Mouse (Mus musculus): Measurements from ENCODE around the gene Ccdc171. TPM values are rescaled to one million over a fixed set of nuclear protein-coding genes. Genes with fewer than 3 reads are reported as not detected.
A peak's percentile ranks its signal among the peaks of the same experiment; 100 is the strongest.

Gene Ccdc171
- polyA plus RNA-seq, 1 experiment from 2014 or later = 3.4 TPM

GRCm38 (mm10) chr4:83829718-83830459 lies 304.5 kb downstream of the Ccdc171 start:
- Histone ChIP-seq H3K9me3 (no peaks in the 10 kb centered on the region), H3K4me2 (no peak overlapping the region), H3K4me3 (no peak overlapping the region), H3K9ac (no peak overlapping the region), H3K27me3 (no peaks in the 10 kb centered on the region), H3K4me1 (peaks cover 5% of the 10 kb centered on the region; the same call in 1 of the 2 replicates), H3K27ac (no peak overlapping the region), H3K36me3 (no peaks in the 10 kb centered on the region)
- no peak for ATAC-seq (ENCODE audit: insufficient number of reproducible peaks, low FRiP score, low TSS enrichment, low read depth)
- WGBS = 73% methylated on average over 4 of the region's 4 CpGs

- Histone ChIP-seq H3K4me3 (no peak overlapping the region), H3K36me3 (no peaks in the 10 kb centered on the region), H3K9me3 (no peaks in the 10 kb centered on the region), H3K27me3 (no peaks in the 10 kb centered on the region), H3K9ac (no peak overlapping the region), H3K27ac (peak overlapping the region; percentile 54; the same call in 1 of the 2 replicates), H3K4me2 (peak overlapping the region; percentile 27), H3K4me1 (peaks cover 5% of the 10 kb centered on the region; the same call in 1 of the 2 replicates)
- WGBS = 16% methylated on average over 13 of the region's 13 CpGs
- ATAC-seq (ENCODE audit: insufficient number of reproducible peaks, low FRiP score, low TSS enrichment, low read depth) = peak; percentile 82
Observed at GRCm38 (mm10) chr4:83830891-83831880, 305.8 kb downstream of the Ccdc171 start.

- Histone ChIP-seq H3K36me3 (no peaks in the 10 kb centered on the region), H3K4me1 (no peaks in the 10 kb centered on the region), H3K27me3 (no peaks in the 10 kb centered on the region), H3K4me3 (no peak overlapping the region), H3K4me2 (no peak overlapping the region), H3K9ac (no peak overlapping the region), H3K27ac (no peak overlapping the region), H3K9me3 (no peaks in the 10 kb centered on the region)
- 50% methylated on average over 2 of the region's 2 CpGs for WGBS
- ATAC-seq (ENCODE audit: insufficient number of reproducible peaks, low FRiP score, low TSS enrichment, low read depth) = no peak
Observed at GRCm38 (mm10) chr4:83839077-83839476, 313.7 kb downstream of the Ccdc171 start.

GRCm38 (mm10) chr4:83846304-83846703 lies 321.0 kb downstream of the Ccdc171 start:
- H3K9me3 ChIP-seq = no peaks in the 10 kb centered on the region
- no peaks in the 10 kb centered on the region for H3K27me3 ChIP-seq
- H3K4me3 ChIP-seq = no peak overlapping the region
- H3K4me1 ChIP-seq = no peaks in the 10 kb centered on the region
- no peak overlapping the region for H3K4me2 ChIP-seq
- no peak for ATAC-seq (ENCODE audit: insufficient number of reproducible peaks, low FRiP score, low TSS enrichment, low read depth)
- H3K27ac ChIP-seq = no peak overlapping the region
- H3K9ac ChIP-seq = no peak overlapping the region
- WGBS = 57% methylated on average over 7 of the region's 7 CpGs
- no peaks in the 10 kb centered on the region for H3K36me3 ChIP-seq

GRCm38 (mm10) chr4:83853885-83854284 lies 328.5 kb downstream of the Ccdc171 start:
- H3K27ac ChIP-seq = no peak overlapping the region
- 86% methylated on average over 5 of the region's 5 CpGs for WGBS
- H3K9me3 ChIP-seq = no peaks in the 10 kb centered on the region

GRCm38 (mm10) chr4:83861706-83862105 lies 336.4 kb downstream of the Ccdc171 start:
- ATAC-seq (ENCODE audit: insufficient number of reproducible peaks, low FRiP score, low TSS enrichment, low read depth) = no peak
- Histone ChIP-seq H3K27me3 (no peaks in the 10 kb centered on the region), H3K4me2 (no peak overlapping the region), H3K4me1 (no peaks in the 10 kb centered on the region), H3K36me3 (no peaks in the 10 kb centered on the region), H3K27ac (no peak overlapping the region), H3K4me3 (no peak overlapping the region), H3K9ac (no peak overlapping the region), H3K9me3 (no peaks in the 10 kb centered on the region)
- WGBS = 61% methylated on average over 3 of the region's 3 CpGs

More at GRCm38 (mm10) chr4:83853885-83854284, 328.5 kb downstream of the Ccdc171 start:
- H3K36me3 ChIP-seq = no peaks in the 10 kb centered on the region
- ATAC-seq (ENCODE audit: insufficient number of reproducible peaks, low FRiP score, low TSS enrichment, low read depth) = no peak
- no peaks in the 10 kb centered on the region for H3K4me1 ChIP-seq
- H3K27me3 ChIP-seq = no peaks in the 10 kb centered on the region
- H3K4me2 ChIP-seq = no peak overlapping the region
- no peak overlapping the region for H3K9ac ChIP-seq
- no peak overlapping the region for H3K4me3 ChIP-seq

- Histone ChIP-seq H3K4me1 (no peaks in the 10 kb centered on the region), H3K9ac (no peak overlapping the region), H3K4me2 (no peak overlapping the region), H3K36me3 (no peaks in the 10 kb centered on the region), H3K27me3 (no peaks in the 10 kb centered on the region), H3K4me3 (no peak overlapping the region), H3K27ac (no peak overlapping the region), H3K9me3 (no peaks in the 10 kb centered on the region)
- ATAC-seq (ENCODE audit: insufficient number of reproducible peaks, low FRiP score, low TSS enrichment, low read depth) = no peak
- 70% methylated on average over 7 of the region's 7 CpGs for WGBS
Observed at GRCm38 (mm10) chr4:83862295-83862694, 336.9 kb downstream of the Ccdc171 start.

GRCm38 (mm10) chr4:83876600-83876999 lies 351.3 kb downstream of the Ccdc171 start:
- WGBS = 61% methylated on average over 7 of the region's 7 CpGs
- no peaks in the 10 kb centered on the region for H3K27me3 ChIP-seq
- H3K27ac ChIP-seq = no peak overlapping the region
- no peak for ATAC-seq (ENCODE audit: insufficient number of reproducible peaks, low FRiP score, low TSS enrichment, low read depth)
- no peak overlapping the region for H3K9ac ChIP-seq
- H3K9me3 ChIP-seq = no peaks in the 10 kb centered on the region
- H3K4me3 ChIP-seq = no peak overlapping the region
- no peaks in the 10 kb centered on the region for H3K36me3 ChIP-seq
- no peaks in the 10 kb centered on the region for H3K4me1 ChIP-seq
- H3K4me2 ChIP-seq = no peak overlapping the region

GRCm38 (mm10) chr4:83878236-83878635 lies 352.9 kb downstream of the Ccdc171 start:
- ATAC-seq (ENCODE audit: insufficient number of reproducible peaks, low FRiP score, low TSS enrichment, low read depth) = no peak
- 82% methylated on average over 8 of the region's 8 CpGs for WGBS
- no peak overlapping the region for H3K4me3 ChIP-seq

GRCm38 (mm10) chr4:83888459-83889054 lies 363.2 kb downstream of the Ccdc171 start:
- Histone ChIP-seq H3K4me1 (no peaks in the 10 kb centered on the region), H3K9me3 (no peaks in the 10 kb centered on the region), H3K4me3 (no peak overlapping the region), H3K9ac (no peak overlapping the region), H3K27ac (no peak overlapping the region), H3K36me3 (no peaks in the 10 kb centered on the region), H3K4me2 (no peak overlapping the region), H3K27me3 (no peaks in the 10 kb centered on the region)
- ATAC-seq (ENCODE audit: insufficient number of reproducible peaks, low FRiP score, low TSS enrichment, low read depth) = no peak
- 49% methylated on average over 13 of the region's 13 CpGs for WGBS

More at GRCm38 (mm10) chr4:83878236-83878635, 352.9 kb downstream of the Ccdc171 start:
- Histone ChIP-seq H3K9me3 (no peaks in the 10 kb centered on the region), H3K36me3 (no peaks in the 10 kb centered on the region), H3K4me2 (no peak overlapping the region), H3K27ac (no peak overlapping the region), H3K27me3 (no peaks in the 10 kb centered on the region), H3K9ac (no peak overlapping the region), H3K4me1 (no peaks in the 10 kb centered on the region)

GRCm38 (mm10) chr4:83902081-83902645 lies 376.8 kb downstream of the Ccdc171 start:
- no peaks in the 10 kb centered on the region for H3K27me3 ChIP-seq
- no peak overlapping the region for H3K4me3 ChIP-seq
- WGBS = 77% methylated on average over 9 of the region's 9 CpGs
- H3K27ac ChIP-seq = no peak overlapping the region
- no peak for ATAC-seq (ENCODE audit: insufficient number of reproducible peaks, low FRiP score, low TSS enrichment, low read depth)
- H3K9me3 ChIP-seq = no peaks in the 10 kb centered on the region
- no peak overlapping the region for H3K4me2 ChIP-seq
- H3K4me1 ChIP-seq = no peaks in the 10 kb centered on the region
- no peaks in the 10 kb centered on the region for H3K36me3 ChIP-seq
- H3K9ac ChIP-seq = no peak overlapping the region

Data from limb, embryonic 15.5 days (tissue).